Mouse (Mus musculus) skeletal muscle tissue, adult 2 months (tissue): ENCODE data around the gene Odf2.
A peak's percentile ranks its signal among the peaks of the same experiment; 100 is the strongest.

Experiments used
- DNase-seq: peaks from one replicate; pipeline ENCODE4 v3.0.0-alpha.2; 2012; ENCODE audit warnings: low read depth, low spot score

Odf2 gene

GRCm38 (mm10) chr2:29934906-29935599, 46.0 kb downstream of the Odf2 start, which contains the start of gene Gle1:
Gene Gle1 (plus strand): TSS chr2:29935426.
- DNase-seq, result peak; percentile 88

GRCm38 (mm10) chr2:29940073-29940472, 51.1 kb downstream of the Odf2 start:
- no peak for DNase-seq

- DNase-seq, result no peak
Observed at GRCm38 (mm10) chr2:29940826-29941225, 51.8 kb downstream of the Odf2 start.

GRCm38 (mm10) chr2:29944723-29945122, 55.7 kb downstream of the Odf2 start:
- DNase-seq, result no peak

GRCm38 (mm10) chr2:29948896-29949295, 59.9 kb downstream of the Odf2 start:
- DNase-seq, result no peak

GRCm38 (mm10) chr2:29961246-29961645, 72.2 kb downstream of the Odf2 start:
- no peak for DNase-seq

GRCm38 (mm10) chr2:29964354-29965249, 75.6 kb downstream of the Odf2 start:
- peak; percentile 23 for DNase-seq

- DNase-seq, result peak; percentile 97
Observed at GRCm38 (mm10) chr2:29965250-29965843, 76.3 kb downstream of the Odf2 start, which contains the start of gene Sptan1. Gene Sptan1 (plus strand): TSS chr2:29965560.

GRCm38 (mm10) chr2:29965906-29966305, 76.9 kb downstream of the Odf2 start:
- no peak for DNase-seq

GRCm38 (mm10) chr2:29966826-29967225, 77.8 kb downstream of the Odf2 start:
- DNase-seq, result no peak

- DNase-seq, result no peak
Observed at GRCm38 (mm10) chr2:29967768-29968167, 78.7 kb downstream of the Odf2 start.

- DNase-seq, result no peak
Observed at GRCm38 (mm10) chr2:29968638-29969037, 79.6 kb downstream of the Odf2 start.

GRCm38 (mm10) chr2:29971838-29972635, 83.0 kb downstream of the Odf2 start:
- peak; percentile 67 for DNase-seq

- DNase-seq, result no peak
Observed at GRCm38 (mm10) chr2:29973525-29973924, 84.5 kb downstream of the Odf2 start.

GRCm38 (mm10) chr2:29977307-29977706, 88.3 kb downstream of the Odf2 start:
- no peak for DNase-seq

GRCm38 (mm10) chr2:29980661-29981060, 91.6 kb downstream of the Odf2 start:
- DNase-seq, result no peak
